Mouse (Mus musculus) spleen, adult 2 months (tissue): ENCODE measurements around the gene Nelfa.

Source experiments
- CTCF ChIP-seq: fragments of 200-500 bp; IDR thresholded peaks from 2 replicates; pipeline ENCODE4 v1.5.1; 2011; ENCODE audit warnings: mild to moderate bottlenecking, inconsistent platforms; ENCODE audit not compliant: insufficient read depth, insufficient read length, insufficient replicate concordance; ENCODE audit errors: extremely low read depth
- POLR2A ChIP-seq: fragments of 200-500 bp; IDR thresholded peaks from 2 replicates; pipeline ENCODE4 v1.6.1; 2011; ENCODE audit warnings: low read depth, low read length, inconsistent platforms

DNA sequence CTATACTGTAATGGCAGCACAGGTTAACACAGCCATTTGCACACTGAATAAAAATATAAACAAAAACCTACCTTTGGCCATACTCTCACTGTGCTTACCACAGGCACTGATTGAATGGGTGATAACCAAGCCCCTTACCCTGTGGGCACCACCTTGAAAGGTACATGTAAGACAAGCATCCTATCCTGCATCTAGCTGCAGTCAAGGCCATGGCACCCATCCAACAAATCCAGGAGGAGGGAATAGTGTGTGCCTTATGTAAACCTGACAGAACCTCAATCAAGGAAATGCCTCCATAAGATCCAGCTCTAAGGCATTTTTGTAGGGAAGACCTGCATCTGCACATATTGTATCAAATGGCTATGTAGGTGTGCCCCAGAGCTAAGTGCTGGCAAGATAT is 10.0 kb downstream of the Nelfa start:
- TF ChIP-seq POLR2A, result no peak
- TF ChIP-seq CTCF, result no peak
